Mouse (Mus musculus) embryonic facial prominence, embryonic 11.5 days (tissue): ENCODE measurements around the gene Nme6. TPM values are rescaled to one million over a fixed set of nuclear protein-coding genes. Genes with fewer than 3 reads are reported as not detected.

ENCODE experiments used
- microRNA-seq: library from miRNA; unstranded; fragments of <30 nt; microRNA quantifications from one replicate; pipeline ENCODE4, GENCODE M21; 2016; ENCODE audit warnings: borderline number of aligned reads
- polyA plus RNA-seq: library from polyadenylated mRNA; unstranded; fragments of >200 nt; fragmentation: Nextera tagmentation; extraction: Ambion mirVana; gene quantifications from 2 replicates; pipeline ENCODE4 v1.2.1, GENCODE M21; 2014

Gene Nme6
- polyA plus RNA-seq, 1 experiment from 2014 or later: 89.7 TPM

Small RNA genes lying within 50 kb of the gene (microRNA-seq; reads per million reads assigned to microRNA genes)
- gene Mir7089: not detected

Other genes with a start within 250 kb of the Nme6 start
- 0.14 TPM in 1 of 2 replicates, not detected in the other for gene Fbxw24, start 206.7 kb upstream of the Nme6 start, polyA plus RNA-seq
- gene Fbxw25, start 168.1 kb upstream of the Nme6 start, polyA plus RNA-seq: not detected in 2 replicates
- 0.14 TPM in 1 of 2 replicates, not detected in the other for gene Fbxw18, start 130.0 kb upstream of the Nme6 start, polyA plus RNA-seq
- not detected in 2 replicates for gene Fbxw26, start 86.7 kb upstream of the Nme6 start, polyA plus RNA-seq
- not detected in 2 replicates for gene Fbxw27, start 42.1 kb upstream of the Nme6 start, polyA plus RNA-seq
- gene Spink8, start 20.5 kb upstream of the Nme6 start, polyA plus RNA-seq: not detected in 2 replicates
- gene Camp, start 16.9 kb downstream of the Nme6 start, polyA plus RNA-seq: 0.78 and 0.87 TPM in 2 replicates
- 38.6 and 44.1 TPM in 2 replicates for gene Cdc25a, start 42.8 kb downstream of the Nme6 start, polyA plus RNA-seq
- gene Map4, start 98.7 kb downstream of the Nme6 start, polyA plus RNA-seq: 50.0 and 50.5 TPM in 2 replicates